Mouse (Mus musculus) bone marrow, adult 2 months (tissue): ENCODE data around the gene Cavin3.

Source experiments
- CTCF ChIP-seq: fragments of 200-500 bp; IDR thresholded peaks from 2 replicates; pipeline ENCODE4 v1.5.1; 2011; ENCODE audit warnings: low read length, control low read depth; ENCODE audit not compliant: control insufficient read depth, insufficient read depth
- POLR2A ChIP-seq: fragments of 200-500 bp; IDR thresholded peaks from 2 replicates; pipeline ENCODE4 v1.6.1; 2011; ENCODE audit warnings: low read depth, mild to moderate bottlenecking, control low read depth, low read length, borderline replicate concordance; ENCODE audit not compliant: control insufficient read depth

- no peak for TF ChIP-seq POLR2A
- TF ChIP-seq CTCF, result no peak
Measured at GRCm38 (mm10) chr7:105480081-105480480, 2.0 kb downstream of the Cavin3 start.
